Mouse (Mus musculus): ENCODE measurements around the gene Galnt10.

GRCm38 (mm10) chr11:57827048-57827914, 182.0 kb downstream of the Galnt10 start:
- TF ChIP-seq CTCF (IDR thresholded peaks at IDR 0.05; ENCODE audit: low read depth, low read length) (no peak), POLR2A (IDR thresholded peaks at IDR 0.05; ENCODE audit: borderline replicate concordance, low read depth, low read length) (no peak)
